Mouse (Mus musculus) heart, adult 18-20 months (tissue): Measurements from ENCODE around the gene Mpi. TPM values are rescaled to one million over a fixed set of nuclear protein-coding genes. Genes with fewer than 3 reads are reported as not detected.

Experiments
- DNase-seq, 2 experiments: peaks; one replicate each; pipeline ENCODE4 v3.0.0; 2021 to 2022; ENCODE audit warnings: mixed read lengths in 1 of 2
- total RNA-seq, 2 experiments: library from RNA; stranded (reverse); gene quantifications; 2 replicates each; pipeline ENCODE4 v1.2.3; 2021

Mpi gene
- total RNA-seq, 2 experiments from 2014 or later = 118 to 140 TPM

GRCm38 (mm10) chr9:57561711-57562099, 9.1 kb upstream of the Mpi start:
- DNase-seq = peak in 1 of 2 experiments; percentile 49

GRCm38 (mm10) chr9:57560861-57561710, 8.5 kb upstream of the Mpi start, which contains the start of gene Scamp2:
Scamp2 (plus strand) TSS chr9:57560943.
- peak; percentile 96 to 97 for DNase-seq

DNA sequence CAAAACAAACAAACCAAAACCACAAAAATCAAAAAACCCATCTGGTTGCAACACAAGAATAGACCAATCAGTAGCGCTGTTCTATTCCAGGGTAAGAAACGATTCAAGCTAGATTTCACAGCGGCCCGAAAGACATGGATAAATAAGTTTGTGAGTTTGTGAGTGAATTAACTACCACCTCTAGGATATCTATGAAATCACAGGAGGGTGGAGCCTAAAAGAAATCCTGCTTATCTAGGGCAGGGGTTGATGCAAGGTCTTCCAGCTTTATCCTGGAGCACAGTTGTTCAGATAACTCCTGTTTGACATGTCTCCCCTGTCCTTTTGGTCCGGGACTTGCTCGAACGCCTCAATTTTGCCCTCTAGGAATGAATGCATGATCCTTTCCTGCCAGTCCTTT, 7.7 kb upstream of the Mpi start:
- no peak for DNase-seq

DNA sequence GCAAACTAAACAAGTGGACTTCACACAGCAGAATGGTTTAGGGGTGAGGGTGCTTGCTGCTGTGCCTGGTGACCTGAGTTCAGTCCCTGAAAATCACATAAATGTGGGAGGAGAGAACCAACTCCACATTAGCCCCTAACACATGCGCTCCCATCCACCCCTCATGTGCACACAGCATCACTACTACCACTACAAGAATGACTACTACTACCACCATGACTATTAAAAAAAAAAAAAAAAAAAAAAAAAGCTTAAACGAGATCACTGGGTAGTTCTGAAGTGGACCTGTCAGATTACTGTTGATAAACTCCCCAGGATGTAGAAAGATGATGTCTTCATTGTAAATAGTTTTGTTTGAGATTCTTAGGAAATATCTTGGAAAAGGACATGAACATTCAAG, 7.0 kb upstream of the Mpi start:
- no peak for DNase-seq

GRCm38 (mm10) chr9:57558625-57559024, 6.1 kb upstream of the Mpi start:
- DNase-seq = no peak

- no peak for DNase-seq
These were observed 4.7 kb upstream of the Mpi start for GRCm38 (mm10) chr9:57557215-57557614.

GRCm38 (mm10) chr9:57554753-57555152, 2.2 kb upstream of the Mpi start:
- no peak for DNase-seq

DNA sequence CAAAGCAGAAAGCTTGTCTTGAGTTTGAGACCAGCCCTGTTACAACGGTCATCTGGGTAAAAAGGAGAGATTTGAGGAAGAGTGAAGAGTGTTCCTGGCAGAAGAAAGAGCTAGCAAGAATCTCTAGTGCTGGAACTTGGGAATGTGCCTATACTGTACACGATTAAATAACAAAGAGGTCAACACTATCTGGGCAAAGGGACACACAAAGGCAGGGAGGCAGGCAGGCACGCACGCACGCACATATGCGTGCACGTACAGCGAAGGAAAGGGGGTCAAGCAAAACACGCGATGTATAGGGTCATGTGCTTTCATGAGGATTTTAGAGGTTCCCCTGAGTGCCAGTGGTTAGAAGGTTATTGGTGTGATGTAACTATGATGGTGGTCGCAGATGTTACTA, 556 bp upstream of the Mpi start:
- no peak for DNase-seq

- DNase-seq = peak; percentile 79 to 85
These were observed 2.3 kb downstream of the Mpi start for GRCm38 (mm10) chr9:57550126-57550862.

GRCm38 (mm10) chr9:57549186-57549585, 3.4 kb downstream of the Mpi start:
- DNase-seq = peak in 1 of 2 experiments; percentile 51

- no peak for DNase-seq
These were observed 4.7 kb downstream of the Mpi start for GRCm38 (mm10) chr9:57547869-57548268.

GRCm38 (mm10) chr9:57547287-57547686, 5.3 kb downstream of the Mpi start:
- peak; percentile 78 to 90 for DNase-seq

GRCm38 (mm10) chr9:57543951-57544350, 8.6 kb downstream of the Mpi start:
- no peak for DNase-seq

GRCm38 (mm10) chr9:57541312-57541711, 11.3 kb downstream of the Mpi start:
- DNase-seq = peak; percentile 60 to 77

GRCm38 (mm10) chr9:57539550-57539949, 13.0 kb downstream of the Mpi start:
- no peak for DNase-seq

DNA sequence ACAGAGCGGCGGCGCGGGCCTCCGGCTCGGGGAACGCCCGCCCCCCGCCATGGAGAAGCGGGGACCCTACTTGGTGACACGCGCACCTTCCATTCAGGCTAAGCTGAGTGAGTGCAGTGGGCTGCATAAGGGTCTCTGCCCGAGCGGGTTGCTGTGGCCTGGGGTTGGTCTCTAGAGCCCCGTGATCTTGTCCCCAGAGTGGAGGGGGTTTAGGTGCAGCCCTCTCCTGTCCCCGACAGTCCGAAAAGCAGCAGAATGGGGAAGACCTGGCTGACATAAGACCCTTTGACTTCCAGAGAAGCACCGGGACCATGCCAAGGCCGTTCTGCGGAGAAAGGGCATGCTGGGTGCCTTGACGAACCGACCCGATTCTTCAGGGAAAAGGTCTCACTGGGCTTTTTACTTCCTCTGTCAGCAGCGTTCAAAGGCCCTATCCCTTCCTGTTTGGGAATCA, 14.8 kb downstream of the Mpi start:
- peak in 1 of 2 experiments; percentile 33 for DNase-seq

- peak; percentile 92 to 94 for DNase-seq
These were observed 15.4 kb downstream of the Mpi start, which contains the start of gene Fam219b for GRCm38 (mm10) chr9:57537044-57537727. Fam219b (plus strand) TSS chr9:57537528.

DNA sequence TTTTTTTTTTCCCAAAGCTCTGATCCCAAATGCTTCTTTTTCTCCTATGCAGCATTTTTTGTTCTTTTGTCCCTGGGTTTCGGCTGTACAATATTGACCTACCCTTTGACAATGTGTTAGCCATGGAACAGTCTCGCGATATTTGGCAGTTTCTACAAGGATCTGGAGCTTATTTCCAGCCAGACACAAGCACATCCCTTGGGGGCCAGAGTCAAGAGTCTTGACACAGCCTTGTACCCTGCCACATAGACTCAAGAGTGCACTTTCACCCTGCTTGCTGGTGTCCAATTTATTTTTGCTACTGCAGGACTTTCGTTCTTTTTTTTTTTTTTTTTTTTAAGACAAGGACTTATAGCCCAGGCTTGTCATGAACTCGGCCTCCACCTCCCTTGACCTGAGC, 16.2 kb downstream of the Mpi start:
- peak in 1 of 2 experiments; percentile 31 for DNase-seq

GRCm38 (mm10) chr9:57531946-57532345, 20.6 kb downstream of the Mpi start:
- no peak for DNase-seq

GRCm38 (mm10) chr9:57526435-57526834, 26.1 kb downstream of the Mpi start:
- no peak for DNase-seq

DNA sequence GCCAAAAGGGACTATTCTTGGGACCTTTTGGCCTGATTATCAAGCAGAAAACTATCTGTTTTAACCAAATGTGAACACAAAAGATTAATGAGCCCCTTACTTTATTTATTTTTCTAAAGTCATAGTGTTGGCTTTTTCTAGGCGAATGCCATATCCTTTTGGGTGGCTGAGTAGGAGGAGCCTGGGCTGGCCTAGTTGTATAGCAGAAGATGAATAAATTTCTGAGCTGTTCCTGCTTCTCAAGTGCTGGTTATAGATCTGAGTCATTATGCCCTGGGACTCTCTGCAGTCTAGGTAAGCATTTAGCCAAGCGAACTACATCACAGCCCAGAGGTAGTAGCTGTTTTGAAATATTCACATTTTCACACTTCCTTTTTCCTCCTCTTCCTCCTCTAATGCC, 27.0 kb downstream of the Mpi start:
- peak in 1 of 2 experiments; percentile 6 for DNase-seq

GRCm38 (mm10) chr9:57524439-57524838, 28.1 kb downstream of the Mpi start:
- no peak for DNase-seq
